Mouse (Mus musculus): ENCODE results near the gene Capn9. TPM values are rescaled to one million over a fixed set of nuclear protein-coding genes. Genes with fewer than 3 reads are reported as not detected.

Gene Capn9
- total and polyA plus RNA-seq, 3 experiments = 0.10 TPM; not detected in 2

GRCm38 (mm10) chr8:124661781-124662180 is 85.9 kb downstream of the Capn9 start:
- Histone ChIP-seq H3K9me3 (replicated peaks; ENCODE audit: low read length) (no peaks in the 10 kb centered on the region), H3K4me2 (ENCODE audit: insufficient read depth, low read depth, poor library complexity, severe bottlenecking) (peak overlapping the region; percentile 92), H3K36me3 (replicated peaks in 1 of 2; ENCODE audit: control insufficient read depth in 1 of 2, insufficient read depth in 1 of 2, low read length in 1 of 2) (peaks cover 0 to 5% of the 10 kb centered on the region in 2 experiments), H3K79me2 (replicated peaks; ENCODE audit: control insufficient read depth, extremely low read depth, insufficient read depth, poor library complexity, severe bottlenecking) (no peaks in the 10 kb centered on the region), H3K27ac (ENCODE audit: insufficient read depth, low read depth) (no peak overlapping the region), H3K9ac (ENCODE audit: insufficient read depth, low read depth) (peak overlapping the region; percentile 73; the same call in 1 of the 2 replicates), H3K4me3 (replicated peaks in 1 of 3; ENCODE audit: low read depth in 2 of 3, low read length in 2 of 3, poor library complexity in 1 of 3) (peak overlapping the region in 2 of 3 experiments; percentile 73 to 82), H3K27me3 (replicated peaks) (peaks cover 2% of the 10 kb centered on the region), H3K4me1 (ENCODE audit: control insufficient read depth in 1 of 2, insufficient read depth in 2 of 2) (peaks cover 6 to 17% of the 10 kb centered on the region in 2 experiments; a peak in 2 of 4 replicates)
- DNase-seq (ENCODE audit: extremely low read depth) = no peak
- TF ChIP-seq NRF1 (IDR thresholded peaks at IDR 0.05; ENCODE audit: low read depth, low read length) (no peak), RCOR1 (conservative IDR thresholded peaks at IDR 0.05; ENCODE audit: low read depth, low read length) (no peak)
- dilution Hi-C loops (cut with MboI; ENCODE audit: extremely low pct_ligation_motif_present, extremely low pct_unique_long_range_greater_than_20kb, low sequenced_read_pairs) (no loop called here), in situ Hi-C loops (cut with MboI; ENCODE audit: low pct_ligation_motif_present, low pct_unique_long_range_greater_than_20kb, low sequenced_read_pairs) (no loop called here)

GRCm38 (mm10) chr8:124662446-124663111 is 86.7 kb downstream of the Capn9 start:
- peak overlapping the region; percentile 65 to 82 (median 73) for H3K4me3 ChIP-seq (replicated peaks in 1 of 3; ENCODE audit: low read depth in 2 of 3, low read length in 2 of 3, poor library complexity in 1 of 3)
- TF ChIP-seq POLR2AphosphoS2 (IDR thresholded peaks at IDR 0.05; ENCODE audit: low read depth, low read length) (no peak), SIN3A (IDR thresholded peaks at IDR 0.05; ENCODE audit: low read length) (peak; percentile 50), USF2 (conservative IDR thresholded peaks at IDR 0.05; ENCODE audit: low read depth, low read length) (no peak), ZMIZ1 (IDR thresholded peaks at IDR 0.05; ENCODE audit: low read depth, low read length) (no peak), BHLHE40 (IDR thresholded peaks at IDR 0.05; ENCODE audit: low read depth, low read length) (no peak), IRF4 (IDR thresholded peaks at IDR 0.05; ENCODE audit: low read depth, low read length) (0 out of 2 replicates have a peak, but pooled peaks have one; percentile 5), RAD21 (IDR thresholded peaks at IDR 0.05; ENCODE audit: low read depth, low read length) (no peak), USF1 (IDR thresholded peaks at IDR 0.05; ENCODE audit: low read depth, low read length) (no peak)
- peak overlapping the region; percentile 92 for H3K4me2 ChIP-seq (ENCODE audit: insufficient read depth, low read depth, poor library complexity, severe bottlenecking)
- peaks cover 0 to 3% of the 10 kb centered on the region in 2 experiments for H3K36me3 ChIP-seq (replicated peaks in 1 of 2; ENCODE audit: control insufficient read depth in 1 of 2, insufficient read depth in 1 of 2, low read length in 1 of 2)
- peaks cover 2% of the 10 kb centered on the region for H3K27me3 ChIP-seq (replicated peaks)
- H3K9me3 ChIP-seq (replicated peaks; ENCODE audit: low read length) = no peaks in the 10 kb centered on the region
- in situ Hi-C loops (cut with MboI; ENCODE audit: low pct_ligation_motif_present, low pct_unique_long_range_greater_than_20kb, low sequenced_read_pairs) = no loop called here
- dilution Hi-C loops (cut with MboI; ENCODE audit: extremely low pct_ligation_motif_present, extremely low pct_unique_long_range_greater_than_20kb, low sequenced_read_pairs) = no loop called here
- H3K27ac ChIP-seq (ENCODE audit: insufficient read depth, low read depth) = no peak overlapping the region
- no peak for DNase-seq (ENCODE audit: extremely low read depth)
- peaks cover 6 to 17% of the 10 kb centered on the region in 2 experiments; a peak in 2 of 4 replicates for H3K4me1 ChIP-seq (ENCODE audit: control insufficient read depth in 1 of 2, insufficient read depth in 2 of 2)
- H3K9ac ChIP-seq (ENCODE audit: insufficient read depth, low read depth) = peak overlapping the region; percentile 73
- no peaks in the 10 kb centered on the region for H3K79me2 ChIP-seq (replicated peaks; ENCODE audit: control insufficient read depth, extremely low read depth, insufficient read depth, poor library complexity, severe bottlenecking)

Measured in CH12.LX (cell line).